Mouse (Mus musculus): ENCODE measurements around the gene Epha7. TPM values are rescaled to one million over a fixed set of nuclear protein-coding genes. Genes with fewer than 3 reads are reported as not detected.

Epha7 gene
- total RNA-seq, 2 experiments from 2014 or later, result 71.6 to 73.5 TPM

GRCm38 (mm10) chr4:28999287-28999595, 186.3 kb downstream of the Epha7 start:
- peak in 1 of 2 experiments; percentile 8 for DNase-seq (ENCODE audit: low spot score in 2 of 2)
- intact Hi-C loops (cut with DNase I), result no loop called here

GRCm38 (mm10) chr4:29010333-29010732, 197.4 kb downstream of the Epha7 start:
- DNase-seq (ENCODE audit: low spot score in 2 of 2), result no peak
- intact Hi-C loops (cut with DNase I), result no loop called here
